Mouse (Mus musculus) heart, embryonic 15.5 days (tissue): ENCODE results near the gene Timm29. TPM values are rescaled to one million over a fixed set of nuclear protein-coding genes. Genes with fewer than 3 reads are reported as not detected.

Experiments used
- ATAC-seq: fragments of 200-750 bp; cut with Nextera tagmentation; replicated peaks from 2 replicates; pipeline ENCODE4 v1.8.0; 2017; ENCODE audit warnings: low read depth, moderate TSS enrichment; ENCODE audit not compliant: insufficient number of reproducible peaks, insufficient read depth, low FRiP score
- H3K27ac ChIP-seq: fragments of 300-500 bp; sonication (generic); 2 replicates; pipeline ENCODE4 v1.5.1; 2015; ENCODE audit warnings: mild to moderate bottlenecking, inconsistent platforms
- H3K27me3 ChIP-seq: fragments of 300-500 bp; sonication (generic); 2 replicates; pipeline ENCODE4 v1.6.1; 2015; ENCODE audit warnings: inconsistent platforms
- H3K36me3 ChIP-seq: fragments of 300-500 bp; sonication (generic); 2 replicates; pipeline ENCODE4 v1.6.1; 2015; ENCODE audit warnings: mild to moderate bottlenecking, inconsistent platforms
- H3K4me1 ChIP-seq: fragments of 300-500 bp; sonication (generic); replicated peaks from 2 replicates; pipeline ENCODE4 v1.6.1; 2015; ENCODE audit warnings: inconsistent platforms
- H3K4me2 ChIP-seq: fragments of 300-500 bp; sonication (generic); 2 replicates; pipeline ENCODE4 v1.6.1; 2015; ENCODE audit warnings: inconsistent platforms, mild to moderate bottlenecking, moderate library complexity
- H3K4me3 ChIP-seq: fragments of 300-500 bp; sonication (generic); 2 replicates; pipeline ENCODE4 v1.5.1; 2015; ENCODE audit warnings: mild to moderate bottlenecking, inconsistent platforms
- H3K9ac ChIP-seq: fragments of 300-500 bp; sonication (generic); 2 replicates; pipeline ENCODE4 v1.6.1; 2015; ENCODE audit warnings: mild to moderate bottlenecking, inconsistent platforms
- H3K9me3 ChIP-seq: fragments of 300-500 bp; sonication (generic); replicated peaks from 2 replicates; pipeline ENCODE4 v1.6.1; 2016; ENCODE audit warnings: inconsistent platforms
- WGBS: fragments of 180-500 bp; shearing (Covaris S2); methylation state at CpG from one replicate; pipeline ENCODE4 v1.1.7; 2015; ENCODE audit warnings: mixed read lengths; 5-methylcytosine and 5-hydroxymethylcytosine counted together
- polyA plus RNA-seq: library from polyadenylated mRNA; unstranded; fragments of >200 nt; fragmentation: Nextera tagmentation; extraction: Ambion mirVana; gene quantifications from 2 replicates; pipeline ENCODE4 v1.2.1, GENCODE M21; 2015

Timm29 gene
- polyA plus RNA-seq, 1 experiment from 2014 or later = 26.1 TPM

DNA sequence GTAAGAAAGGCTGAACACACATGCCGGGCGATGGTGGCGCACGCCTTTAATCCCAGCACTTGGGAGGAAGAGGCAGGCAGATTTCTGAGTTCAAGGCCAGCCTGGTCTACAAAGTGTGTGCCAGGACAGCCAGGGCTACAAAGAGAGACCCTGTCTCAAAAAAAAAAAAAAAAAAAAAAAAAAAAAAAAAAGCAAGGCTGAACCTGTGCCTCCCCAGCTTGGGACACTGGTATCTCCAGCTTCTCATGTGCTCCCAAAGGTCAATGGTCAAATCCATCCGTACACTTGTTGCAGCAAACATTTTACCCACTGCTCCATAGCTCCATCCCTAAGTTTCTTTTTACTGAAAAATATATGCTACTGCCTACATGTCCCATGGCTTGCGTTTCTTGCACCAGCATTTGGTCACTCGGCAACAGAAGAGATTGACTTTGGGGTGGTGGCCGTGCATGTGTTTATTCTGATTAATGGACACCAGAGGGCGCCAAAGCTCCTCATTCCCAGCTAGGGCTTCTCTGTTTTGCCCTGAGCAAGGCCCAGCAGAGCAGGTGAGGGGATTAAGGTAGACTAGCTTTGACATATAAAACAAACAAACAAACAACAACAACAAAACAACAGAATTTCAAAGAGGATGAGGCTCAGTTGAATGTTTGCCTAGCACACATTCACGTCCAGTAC, 9.3 kb downstream of the Timm29 start:
- no peak for ATAC-seq
- H3K27me3 ChIP-seq = no peaks in the 10 kb centered on the region; the same call in 1 of the 2 replicates
- H3K4me1 ChIP-seq = no peaks in the 10 kb centered on the region
- no peak overlapping the region for H3K9ac ChIP-seq
- H3K4me2 ChIP-seq = no peak overlapping the region
- no peak overlapping the region for H3K27ac ChIP-seq
- 47% methylated on average over 10 of the region's 10 CpGs for WGBS
- H3K36me3 ChIP-seq = peaks cover 1% of the 10 kb centered on the region; the same call in 1 of the 2 replicates
- H3K9me3 ChIP-seq = no peaks in the 10 kb centered on the region
- no peak overlapping the region for H3K4me3 ChIP-seq

DNA sequence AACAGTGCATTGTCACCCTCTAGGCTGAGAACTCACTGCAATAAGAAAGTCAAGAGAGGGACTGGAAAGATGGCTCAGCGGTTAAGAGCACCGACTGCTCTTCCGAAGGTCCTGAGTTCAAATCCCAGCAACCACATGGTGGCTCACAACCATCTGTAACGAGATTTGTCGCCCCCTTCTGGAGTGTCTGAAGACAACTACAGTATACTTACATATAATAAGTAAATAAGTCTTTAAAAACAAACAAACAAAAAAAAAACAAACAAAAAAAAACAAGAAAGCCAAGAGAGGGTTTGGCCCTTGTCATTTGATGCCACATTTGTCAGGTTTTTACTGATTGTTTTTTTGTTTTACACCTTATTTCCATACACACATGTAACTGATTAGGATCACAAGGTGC, 11.6 kb downstream of the Timm29 start:
- no peak for ATAC-seq
- Histone ChIP-seq H3K27ac (no peak overlapping the region), H3K36me3 (no peaks in the 10 kb centered on the region), H3K4me1 (no peaks in the 10 kb centered on the region), H3K27me3 (no peaks in the 10 kb centered on the region; the same call in 1 of the 2 replicates), H3K4me2 (no peak overlapping the region), H3K4me3 (no peak overlapping the region), H3K9ac (no peak overlapping the region), H3K9me3 (no peaks in the 10 kb centered on the region)
- WGBS = 66% methylated on average over 5 of the region's 5 CpGs

DNA sequence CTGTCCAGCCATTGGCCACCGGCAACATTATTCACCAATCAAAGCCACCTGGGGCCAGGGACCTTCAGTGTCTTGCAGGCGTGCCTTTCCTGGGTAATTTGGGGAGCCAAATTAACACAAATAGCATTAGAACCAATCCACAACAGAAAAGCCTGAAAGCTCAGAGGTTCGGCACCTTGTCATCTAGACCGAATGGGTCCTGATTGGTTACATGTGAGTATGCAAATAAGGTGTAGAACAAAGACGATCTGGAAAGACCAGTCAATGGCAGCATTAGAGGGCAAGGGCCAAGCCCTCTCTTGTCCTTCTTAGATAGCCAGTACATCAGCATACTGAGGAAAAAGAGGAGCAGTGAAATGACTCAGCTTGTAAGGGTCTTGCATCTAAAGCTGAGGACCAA, 13.3 kb downstream of the Timm29 start:
- Histone ChIP-seq H3K4me2 (no peak overlapping the region), H3K27ac (no peak overlapping the region), H3K36me3 (no peaks in the 10 kb centered on the region), H3K9ac (no peak overlapping the region), H3K4me3 (no peak overlapping the region), H3K9me3 (no peaks in the 10 kb centered on the region), H3K4me1 (no peaks in the 10 kb centered on the region), H3K27me3 (no peaks in the 10 kb centered on the region; the same call in 1 of the 2 replicates)
- ATAC-seq = no peak
- WGBS = 72% methylated on average over 5 of the region's 5 CpGs

DNA sequence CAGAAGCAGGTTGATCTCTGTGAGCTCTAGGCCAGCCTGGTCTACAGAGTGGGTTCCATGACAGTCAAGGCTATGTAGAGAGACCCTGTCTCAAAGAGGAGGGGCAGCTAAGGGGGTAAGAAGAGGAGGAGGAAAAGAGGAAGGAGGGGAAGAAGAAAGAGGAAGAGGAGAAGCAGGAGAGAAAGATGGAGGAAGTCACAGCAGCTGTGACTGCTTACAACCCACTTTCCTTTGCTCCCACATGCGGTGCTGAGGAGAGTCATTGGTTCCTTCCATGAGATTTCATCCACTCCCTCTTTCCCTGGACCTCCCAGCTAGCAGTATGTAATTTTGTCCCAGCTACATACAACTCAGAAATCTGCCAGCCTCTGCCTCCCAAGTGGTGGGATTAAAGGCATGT, 14.1 kb downstream of the Timm29 start:
- Histone ChIP-seq H3K9ac (no peak overlapping the region), H3K4me2 (no peak overlapping the region), H3K27me3 (no peaks in the 10 kb centered on the region; the same call in 1 of the 2 replicates), H3K4me1 (no peaks in the 10 kb centered on the region), H3K9me3 (no peaks in the 10 kb centered on the region), H3K27ac (no peak overlapping the region), H3K4me3 (no peak overlapping the region), H3K36me3 (no peaks in the 10 kb centered on the region)
- WGBS = 75% methylated on average over 1 of the region's 1 CpGs
- ATAC-seq = no peak

DNA sequence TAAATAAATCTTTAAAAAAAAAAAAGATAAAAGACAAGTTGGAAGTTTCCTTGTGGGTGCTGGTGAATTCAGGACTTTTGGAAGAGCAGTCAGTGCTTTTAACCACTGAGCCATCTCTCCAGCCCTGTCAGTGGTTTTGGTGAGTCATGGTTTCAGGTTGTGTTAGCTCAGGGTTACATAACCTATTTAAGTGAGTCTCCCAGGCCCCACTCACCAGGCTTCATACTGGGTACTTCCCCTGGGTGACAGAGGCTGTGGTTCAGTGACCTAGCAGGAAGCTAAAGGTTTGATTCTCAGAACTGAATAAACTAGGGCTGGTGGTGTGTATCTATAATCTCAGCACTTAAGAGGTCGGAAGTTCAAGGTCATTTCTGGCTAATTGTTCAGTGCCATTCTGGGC, 17.3 kb downstream of the Timm29 start:
- H3K4me3 ChIP-seq = no peak overlapping the region
- no peak overlapping the region for H3K27ac ChIP-seq
- H3K9me3 ChIP-seq = no peaks in the 10 kb centered on the region
- H3K36me3 ChIP-seq = no peaks in the 10 kb centered on the region
- H3K9ac ChIP-seq = no peak overlapping the region
- WGBS = 73% methylated on average over 1 of the region's 1 CpGs
- no peak for ATAC-seq
- H3K27me3 ChIP-seq = no peaks in the 10 kb centered on the region; the same call in 1 of the 2 replicates
- H3K4me1 ChIP-seq = 0 out of 2 replicates have a peak, but pooled peaks cover 3% of the 10 kb centered on the region
- H3K4me2 ChIP-seq = no peak overlapping the region

DNA sequence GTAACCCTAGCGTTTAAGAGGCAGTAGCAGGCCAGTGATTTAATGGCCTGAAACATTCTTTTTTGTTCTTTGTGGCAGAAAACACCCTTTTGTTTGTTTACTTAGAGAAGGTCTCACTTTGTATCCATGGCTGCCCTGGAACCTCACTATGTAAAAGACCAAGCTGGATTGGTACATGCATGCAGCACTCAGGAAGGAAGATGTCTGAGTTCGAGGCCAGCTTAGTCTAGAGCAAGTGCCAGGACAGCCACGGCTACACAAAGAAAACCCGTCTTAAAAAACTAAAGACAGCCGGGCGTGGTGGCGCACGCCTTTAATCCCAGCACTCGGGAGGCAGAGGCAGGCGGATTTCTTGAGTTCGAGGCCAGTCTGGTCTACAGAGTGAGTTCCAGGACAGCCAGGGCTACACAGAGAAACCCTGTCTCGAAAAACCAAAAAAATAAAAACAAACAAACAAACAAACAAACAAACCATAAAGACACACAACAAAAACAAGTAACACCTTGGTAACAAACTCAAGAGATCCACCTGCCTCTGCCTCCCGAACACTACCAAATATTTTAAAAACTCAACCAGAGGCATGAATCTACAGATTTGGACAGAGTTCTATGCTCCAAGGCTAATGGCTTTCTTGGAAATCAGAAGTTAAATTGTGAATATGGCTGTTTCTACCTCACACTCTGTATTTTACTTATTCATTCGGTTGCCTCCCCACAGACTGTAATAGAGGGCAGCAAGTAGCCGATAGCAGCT, 22.5 kb downstream of the Timm29 start:
- no peaks in the 10 kb centered on the region for H3K27me3 ChIP-seq
- H3K4me1 ChIP-seq = peaks cover 17% of the 10 kb centered on the region
- no peaks in the 10 kb centered on the region for H3K9me3 ChIP-seq
- no peak for ATAC-seq
- WGBS = 75% methylated on average over 15 of the region's 15 CpGs
- no peaks in the 10 kb centered on the region for H3K36me3 ChIP-seq
- peak overlapping the region; percentile 65 for H3K9ac ChIP-seq
- peak overlapping the region; percentile 70 for H3K4me2 ChIP-seq
- H3K4me3 ChIP-seq = peak overlapping the region; percentile 88
- peak overlapping the region; percentile 93 for H3K27ac ChIP-seq

DNA sequence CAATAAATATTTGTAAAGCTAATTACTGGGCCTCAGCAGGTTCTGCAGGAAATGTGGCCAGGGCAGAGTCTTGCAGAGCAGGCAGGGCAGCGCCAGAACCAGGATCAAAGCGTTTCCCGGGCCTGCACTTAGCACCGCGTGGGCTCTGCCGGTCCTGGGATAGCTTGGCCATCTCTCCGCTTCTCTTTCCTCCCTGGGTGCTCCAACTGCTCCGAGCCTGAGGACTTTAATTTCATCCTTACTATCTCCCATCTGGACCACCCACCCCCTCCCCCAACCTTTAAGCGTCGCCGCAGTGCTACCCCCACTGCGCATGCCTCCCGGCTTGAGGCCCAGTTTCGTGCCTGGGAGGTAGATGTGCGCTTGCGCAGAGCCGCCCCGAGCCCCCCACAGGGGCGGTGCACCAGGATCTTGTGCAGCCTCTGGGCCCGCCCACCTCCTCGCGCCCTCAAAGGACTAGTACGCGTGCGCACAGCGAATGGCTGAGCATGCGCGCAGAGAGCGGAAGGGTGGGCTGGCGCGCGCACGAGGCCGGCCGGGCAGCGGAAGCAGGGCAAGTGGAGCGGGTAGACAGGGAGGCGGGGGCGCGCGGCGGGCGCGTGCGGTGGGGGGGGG, 23.2 kb downstream of the Timm29 start, which contains the start of gene Smarca4:
Gene Smarca4 (plus strand): TSS at position 553 of the 615 bp plus-strand sequence.
- H3K9me3 ChIP-seq = no peaks in the 10 kb centered on the region
- ATAC-seq = peak; percentile 97
- H3K27ac ChIP-seq = peak within 1 kb of the TSS; percentile 98
- H3K36me3 ChIP-seq = no peaks in the 10 kb centered on the region
- peak within 1 kb of the TSS; percentile 70 for H3K4me2 ChIP-seq
- peak within 1 kb of the TSS; percentile 90 for H3K9ac ChIP-seq
- H3K27me3 ChIP-seq = no peaks in the 10 kb centered on the region
- peaks cover 17% of the 10 kb centered on the region for H3K4me1 ChIP-seq
- peak within 1 kb of the TSS; percentile 88 for H3K4me3 ChIP-seq
- WGBS = 2% methylated on average over 40 of the region's 45 CpGs

DNA sequence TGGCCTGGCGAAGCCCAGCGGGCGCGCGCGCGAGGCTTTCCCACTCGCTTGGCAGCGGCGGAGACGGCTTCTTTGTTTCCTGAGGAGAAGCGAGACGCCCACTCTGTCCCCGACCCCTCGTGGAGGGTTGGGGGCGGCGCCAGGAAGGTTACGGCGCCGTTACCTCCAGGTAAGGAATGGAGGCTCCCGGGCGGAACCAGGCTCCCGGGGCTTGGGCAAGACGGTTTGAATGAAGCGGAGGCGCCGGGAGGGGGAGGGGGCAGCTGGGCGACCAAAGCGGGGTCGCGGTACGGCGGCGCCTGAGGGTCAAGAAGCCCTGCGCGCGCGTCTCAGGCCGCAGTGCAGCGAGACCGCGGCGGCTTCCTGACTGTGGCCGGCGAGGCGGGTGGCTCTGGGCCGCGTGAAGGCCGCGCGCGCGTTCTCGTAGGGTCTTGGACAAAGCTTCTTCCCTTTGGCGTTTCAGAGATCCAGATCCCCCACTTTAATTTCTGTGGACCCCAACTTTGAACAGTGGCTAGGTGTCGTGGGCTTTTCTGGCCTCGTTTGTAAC, 23.8 kb downstream of the Timm29 start:
- Histone ChIP-seq H3K9ac (peak overlapping the region; percentile 90), H3K27me3 (no peaks in the 10 kb centered on the region), H3K4me3 (peak overlapping the region; percentile 88), H3K4me2 (peak overlapping the region; percentile 62), H3K27ac (peak overlapping the region; percentile 98), H3K36me3 (no peaks in the 10 kb centered on the region), H3K4me1 (peaks cover 17% of the 10 kb centered on the region), H3K9me3 (no peaks in the 10 kb centered on the region)
- peak; percentile 82 for ATAC-seq
- WGBS = 0% methylated on average over 46 of the region's 57 CpGs

DNA sequence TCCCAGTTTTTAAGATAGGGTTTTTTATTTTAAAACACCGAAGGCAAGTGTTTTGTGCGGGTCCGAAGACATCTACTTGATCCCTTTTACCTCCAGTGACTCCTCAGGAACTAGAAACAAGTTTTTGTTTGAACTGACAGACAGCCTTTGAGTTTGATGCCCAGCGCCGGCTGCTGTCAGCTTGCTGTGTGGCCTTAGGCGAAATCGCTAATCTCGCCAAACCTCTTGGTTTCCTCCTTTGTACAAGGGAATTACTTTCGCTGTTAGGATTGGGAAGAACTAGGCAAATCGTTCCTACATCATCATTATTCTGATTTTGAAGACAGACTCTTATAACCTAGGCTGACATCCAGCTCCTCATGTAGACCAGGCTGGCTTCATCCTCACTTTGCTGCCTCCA, 24.5 kb downstream of the Timm29 start:
- peak overlapping the region; percentile 62 for H3K4me2 ChIP-seq
- H3K4me3 ChIP-seq = peak overlapping the region; percentile 88
- H3K27me3 ChIP-seq = no peaks in the 10 kb centered on the region
- H3K9me3 ChIP-seq = no peaks in the 10 kb centered on the region
- peak overlapping the region; percentile 98 for H3K27ac ChIP-seq
- H3K4me1 ChIP-seq = peaks cover 17% of the 10 kb centered on the region
- H3K9ac ChIP-seq = peak overlapping the region; percentile 90
- no peak for ATAC-seq
- WGBS = 6% methylated on average over 10 of the region's 10 CpGs
- H3K36me3 ChIP-seq = no peaks in the 10 kb centered on the region

DNA sequence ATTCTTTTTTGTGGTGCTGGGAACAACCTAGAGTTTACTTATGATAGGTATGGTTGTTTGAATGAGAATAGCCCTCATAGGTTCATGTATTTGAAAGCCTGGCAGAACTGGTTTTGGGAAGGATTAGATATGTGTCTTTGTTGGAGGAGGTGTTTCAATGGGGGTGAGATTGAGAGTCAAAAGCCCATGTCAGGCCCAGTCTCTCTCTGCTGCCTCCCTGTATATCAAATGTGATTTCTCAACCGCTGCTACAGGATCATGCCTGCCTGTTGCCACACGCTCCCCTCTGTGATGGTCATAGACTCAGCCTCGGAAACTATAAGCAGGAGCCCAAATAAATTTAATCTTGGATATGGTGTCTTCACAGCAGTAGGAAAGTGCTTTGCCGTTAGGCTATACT, 27.7 kb downstream of the Timm29 start:
- Histone ChIP-seq H3K27me3 (no peaks in the 10 kb centered on the region), H3K9ac (no peak overlapping the region), H3K9me3 (no peaks in the 10 kb centered on the region), H3K4me2 (no peak overlapping the region), H3K36me3 (no peaks in the 10 kb centered on the region), H3K27ac (no peak overlapping the region), H3K4me3 (no peak overlapping the region), H3K4me1 (peaks cover 15% of the 10 kb centered on the region)
- ATAC-seq = no peak
- 88% methylated on average over 4 of the region's 4 CpGs for WGBS

DNA sequence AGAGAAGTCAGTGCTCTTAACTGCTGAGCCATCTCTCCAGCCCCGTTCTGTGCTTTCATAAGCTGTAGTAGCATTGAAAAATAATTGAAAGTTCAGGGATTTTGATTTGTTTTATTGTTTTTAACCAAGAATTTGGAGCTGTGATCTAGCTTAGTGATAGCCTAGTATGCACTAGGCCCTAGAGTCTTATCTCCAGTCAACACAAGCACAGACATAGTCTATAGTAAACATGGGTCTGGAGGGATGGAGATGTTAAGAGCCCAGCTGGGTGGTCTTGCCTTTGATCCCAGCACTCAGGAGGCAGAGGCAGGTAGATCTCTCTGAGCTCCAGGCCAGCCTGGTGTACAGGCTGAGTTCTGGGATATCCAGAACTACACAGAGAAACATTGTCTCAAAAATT, 30.2 kb downstream of the Timm29 start:
- ATAC-seq = no peak
- 93% methylated on average over 1 of the region's 1 CpGs for WGBS

More for the DNA sequence above, 30.2 kb downstream of the Timm29 start:
- no peaks in the 10 kb centered on the region for H3K36me3 ChIP-seq
- no peaks in the 10 kb centered on the region for H3K9me3 ChIP-seq
- peaks cover 19% of the 10 kb centered on the region for H3K4me1 ChIP-seq
- H3K27ac ChIP-seq = no peak overlapping the region
- H3K4me3 ChIP-seq = no peak overlapping the region
- H3K9ac ChIP-seq = no peak overlapping the region
- no peaks in the 10 kb centered on the region for H3K27me3 ChIP-seq
- H3K4me2 ChIP-seq = no peak overlapping the region
